Mouse (Mus musculus) hindbrain, embryonic 15.5 days (tissue): ENCODE results near the gene Mdga1. TPM values are rescaled to one million over a fixed set of nuclear protein-coding genes. Genes with fewer than 3 reads are reported as not detected.

ENCODE experiments used
- ATAC-seq: fragments of 200-750 bp; cut with Nextera tagmentation; 2 replicates; pipeline ENCODE4 v1.8.0; 2017; ENCODE audit warnings: low read depth, moderate number of reproducible peaks, moderate TSS enrichment; ENCODE audit not compliant: low FRiP score
- H3K27ac ChIP-seq: fragments of 300-500 bp; sonication (generic); replicated peaks from 2 replicates; pipeline ENCODE4 v1.5.1; 2015; ENCODE audit warnings: mild to moderate bottlenecking, inconsistent platforms
- H3K27me3 ChIP-seq: fragments of 300-500 bp; sonication (generic); 2 replicates; pipeline ENCODE4 v1.6.1; 2015; ENCODE audit warnings: control low read depth, inconsistent platforms
- H3K36me3 ChIP-seq: fragments of 300-500 bp; sonication (generic); 2 replicates; pipeline ENCODE4 v1.6.1; 2015; ENCODE audit warnings: control low read depth, inconsistent platforms
- H3K4me1 ChIP-seq: fragments of 300-500 bp; sonication (generic); replicated peaks from 2 replicates; pipeline ENCODE4 v1.6.1; 2015; ENCODE audit warnings: control low read depth, inconsistent platforms
- H3K4me2 ChIP-seq: fragments of 300-500 bp; sonication (generic); 2 replicates; pipeline ENCODE4 v1.6.1; 2015; ENCODE audit warnings: moderate library complexity, mild to moderate bottlenecking, inconsistent platforms
- H3K4me3 ChIP-seq: fragments of 300-500 bp; sonication (generic); 2 replicates; pipeline ENCODE4 v1.5.1; 2015; ENCODE audit warnings: mild to moderate bottlenecking, inconsistent platforms
- H3K9ac ChIP-seq: fragments of 300-500 bp; sonication (generic); 2 replicates; pipeline ENCODE4 v1.6.1; 2015; ENCODE audit warnings: inconsistent platforms
- H3K9me3 ChIP-seq: fragments of 300-500 bp; sonication (generic); 2 replicates; pipeline ENCODE4 v1.6.1; 2016; ENCODE audit warnings: control low read depth, inconsistent platforms
- WGBS: fragments of 180-500 bp; shearing (Covaris S2); methylation state at CpG from one replicate; pipeline ENCODE4 v1.1.7; 2015; 5-methylcytosine and 5-hydroxymethylcytosine counted together
- polyA plus RNA-seq: library from polyadenylated mRNA; unstranded; fragments of >200 nt; fragmentation: Nextera tagmentation; extraction: Ambion mirVana; gene quantifications from 2 replicates; pipeline ENCODE4 v1.2.1, GENCODE M21; 2015

The Mdga1 gene
- polyA plus RNA-seq, 1 experiment from 2014 or later: 18.9 TPM

- ATAC-seq: no peak
- no peak overlapping the region for H3K4me3 ChIP-seq
- H3K36me3 ChIP-seq: no peaks in the 10 kb centered on the region
- no peak overlapping the region for H3K4me2 ChIP-seq
- no peaks in the 10 kb centered on the region for H3K9me3 ChIP-seq
- H3K4me1 ChIP-seq: 0 out of 2 replicates have a peak, but pooled peaks cover 8% of the 10 kb centered on the region
- no peaks in the 10 kb centered on the region for H3K27me3 ChIP-seq
- no peak overlapping the region for H3K9ac ChIP-seq
- H3K27ac ChIP-seq: no peak overlapping the region
- 69% methylated on average over 5 of the region's 5 CpGs for WGBS
Measured at GRCm38 (mm10) chr17:29827602-29828001, 142.3 kb downstream of the Mdga1 start.

GRCm38 (mm10) chr17:29824512-29825120, 145.3 kb downstream of the Mdga1 start:
- Histone ChIP-seq H3K27me3 (no peaks in the 10 kb centered on the region), H3K4me1 (0 out of 2 replicates have a peak, but pooled peaks cover 8% of the 10 kb centered on the region), H3K36me3 (no peaks in the 10 kb centered on the region), H3K4me2 (no peak overlapping the region), H3K4me3 (no peak overlapping the region), H3K9me3 (no peaks in the 10 kb centered on the region), H3K27ac (no peak overlapping the region), H3K9ac (no peak overlapping the region)
- ATAC-seq: no peak
- WGBS: 81% methylated on average over 4 of the region's 4 CpGs

- no peak overlapping the region for H3K27ac ChIP-seq
- no peak for ATAC-seq
- 64% methylated on average over 5 of the region's 5 CpGs for WGBS
- H3K27me3 ChIP-seq: no peaks in the 10 kb centered on the region
- no peak overlapping the region for H3K9ac ChIP-seq
- 0 out of 2 replicates have a peak, but pooled peaks cover 11% of the 10 kb centered on the region for H3K4me1 ChIP-seq
- no peak overlapping the region for H3K4me2 ChIP-seq
- no peaks in the 10 kb centered on the region for H3K9me3 ChIP-seq
- no peak overlapping the region for H3K4me3 ChIP-seq
- no peaks in the 10 kb centered on the region for H3K36me3 ChIP-seq
Measured at GRCm38 (mm10) chr17:29824208-29824509, 145.7 kb downstream of the Mdga1 start.

- 66% methylated on average over 14 of the region's 14 CpGs for WGBS
Measured at GRCm38 (mm10) chr17:29823439-29824207, 146.3 kb downstream of the Mdga1 start.

GRCm38 (mm10) chr17:29819608-29820007, 150.3 kb downstream of the Mdga1 start:
- Histone ChIP-seq H3K4me1 (peaks cover 28% of the 10 kb centered on the region), H3K9ac (no peak overlapping the region), H3K4me3 (no peak overlapping the region), H3K27ac (no peak overlapping the region), H3K4me2 (no peak overlapping the region), H3K36me3 (no peaks in the 10 kb centered on the region), H3K27me3 (no peaks in the 10 kb centered on the region), H3K9me3 (no peaks in the 10 kb centered on the region)
- no peak for ATAC-seq
- WGBS: 78% methylated on average over 3 of the region's 3 CpGs

More at GRCm38 (mm10) chr17:29823439-29824207, 146.3 kb downstream of the Mdga1 start:
- no peak for ATAC-seq
- Histone ChIP-seq H3K9ac (no peak overlapping the region), H3K4me2 (no peak overlapping the region), H3K36me3 (no peaks in the 10 kb centered on the region), H3K27ac (no peak overlapping the region), H3K27me3 (no peaks in the 10 kb centered on the region), H3K4me3 (no peak overlapping the region), H3K9me3 (no peaks in the 10 kb centered on the region), H3K4me1 (peaks cover 16% of the 10 kb centered on the region)

- no peak overlapping the region for H3K27ac ChIP-seq
- H3K4me3 ChIP-seq: no peak overlapping the region
- WGBS: 85% methylated on average over 7 of the region's 7 CpGs
- no peaks in the 10 kb centered on the region for H3K27me3 ChIP-seq
- no peak for ATAC-seq
- no peaks in the 10 kb centered on the region for H3K9me3 ChIP-seq
- no peak overlapping the region for H3K9ac ChIP-seq
- H3K4me2 ChIP-seq: no peak overlapping the region
- H3K4me1 ChIP-seq: peaks cover 27% of the 10 kb centered on the region
- H3K36me3 ChIP-seq: no peaks in the 10 kb centered on the region
Measured at GRCm38 (mm10) chr17:29818989-29819388, 150.9 kb downstream of the Mdga1 start.

GRCm38 (mm10) chr17:29818264-29818945, 151.5 kb downstream of the Mdga1 start:
- Histone ChIP-seq H3K36me3 (no peaks in the 10 kb centered on the region), H3K27me3 (no peaks in the 10 kb centered on the region), H3K4me3 (no peak overlapping the region), H3K4me1 (peaks cover 23% of the 10 kb centered on the region), H3K9me3 (no peaks in the 10 kb centered on the region), H3K9ac (no peak overlapping the region), H3K27ac (no peak overlapping the region), H3K4me2 (no peak overlapping the region)
- 0 out of 2 replicates have a peak, but pooled peaks have one; percentile 19 for ATAC-seq
- WGBS: 14% methylated on average over 11 of the region's 11 CpGs

- WGBS: 30% methylated on average over 6 of the region's 6 CpGs
- Histone ChIP-seq H3K9ac (no peak overlapping the region), H3K27me3 (no peaks in the 10 kb centered on the region), H3K4me1 (peaks cover 23% of the 10 kb centered on the region), H3K36me3 (no peaks in the 10 kb centered on the region), H3K9me3 (no peaks in the 10 kb centered on the region), H3K4me3 (no peak overlapping the region), H3K4me2 (no peak overlapping the region), H3K27ac (no peak overlapping the region)
- ATAC-seq: no peak
Measured at GRCm38 (mm10) chr17:29814758-29815157, 155.1 kb downstream of the Mdga1 start.

- Histone ChIP-seq H3K36me3 (no peaks in the 10 kb centered on the region), H3K9me3 (no peaks in the 10 kb centered on the region), H3K4me2 (no peak overlapping the region), H3K9ac (no peak overlapping the region), H3K4me3 (no peak overlapping the region), H3K4me1 (peaks cover 11% of the 10 kb centered on the region), H3K27me3 (no peaks in the 10 kb centered on the region), H3K27ac (no peak overlapping the region)
- WGBS: 18% methylated on average over 4 of the region's 4 CpGs
- no peak for ATAC-seq
Measured at GRCm38 (mm10) chr17:29813328-29813727, 156.6 kb downstream of the Mdga1 start.

GRCm38 (mm10) chr17:29803545-29803944, 166.3 kb downstream of the Mdga1 start:
- Histone ChIP-seq H3K4me2 (no peak overlapping the region), H3K9ac (no peak overlapping the region), H3K9me3 (no peaks in the 10 kb centered on the region), H3K27ac (no peak overlapping the region), H3K4me1 (peaks cover 5% of the 10 kb centered on the region), H3K36me3 (no peaks in the 10 kb centered on the region), H3K27me3 (no peaks in the 10 kb centered on the region), H3K4me3 (no peak overlapping the region)
- no peak for ATAC-seq
- 79% methylated on average over 3 of the region's 3 CpGs for WGBS

GRCm38 (mm10) chr17:29801358-29801757, 168.5 kb downstream of the Mdga1 start:
- no peaks in the 10 kb centered on the region for H3K9me3 ChIP-seq
- H3K4me3 ChIP-seq: no peak overlapping the region
- no peaks in the 10 kb centered on the region for H3K27me3 ChIP-seq
- peaks cover 19% of the 10 kb centered on the region for H3K4me1 ChIP-seq
- H3K36me3 ChIP-seq: no peaks in the 10 kb centered on the region
- no peak for ATAC-seq
- H3K4me2 ChIP-seq: no peak overlapping the region
- 29% methylated on average over 4 of the region's 4 CpGs for whole genome bisulfite sequencing
- no peak overlapping the region for H3K9ac ChIP-seq
- H3K27ac ChIP-seq: no peak overlapping the region

GRCm38 (mm10) chr17:29800096-29800455, 169.8 kb downstream of the Mdga1 start:
- no peak overlapping the region for H3K4me2 ChIP-seq
- H3K4me3 ChIP-seq: no peak overlapping the region
- no peaks in the 10 kb centered on the region for H3K36me3 ChIP-seq
- no peak overlapping the region for H3K9ac ChIP-seq
- H3K4me1 ChIP-seq: peaks cover 31% of the 10 kb centered on the region
- no peaks in the 10 kb centered on the region for H3K27me3 ChIP-seq
- no peaks in the 10 kb centered on the region for H3K9me3 ChIP-seq
- ATAC-seq: no peak
- no peak overlapping the region for H3K27ac ChIP-seq
- WGBS: 52% methylated on average over 6 of the region's 6 CpGs
